Mouse (Mus musculus): ENCODE measurements at regions not wholly inside any gene's neighbourhood (a gene's known extent, or its start where the extent isn't known, plus 50 kb on each side); places are given as distances from the start of the nearest gene placed in this dataset.

- peak; percentile 31 for DNase-seq (ENCODE audit: extremely low read depth, insufficient read length, low spot score)
Measured at GRCm38 (mm10) chr16:5406711-5407110, 150.9 kb upstream of the Eef2kmt start.

- no peak for DNase-seq (ENCODE audit: extremely low read depth, insufficient read length, low spot score)
Measured at GRCm38 (mm10) chr16:5393336-5393735, 137.6 kb upstream of the Eef2kmt start.

GRCm38 (mm10) chr16:5382930-5383329 lies 127.1 kb upstream of the Eef2kmt start:
- no peak for DNase-seq (ENCODE audit: extremely low read depth, insufficient read length, low spot score)

GRCm38 (mm10) chr16:5382228-5382884 lies 126.6 kb upstream of the Eef2kmt start:
- no peak for DNase-seq (ENCODE audit: extremely low read depth, insufficient read length, low spot score)

- no peak for DNase-seq (ENCODE audit: extremely low read depth, insufficient read length, low spot score)
Measured at GRCm38 (mm10) chr16:5380626-5381025, 124.8 kb upstream of the Eef2kmt start.

GRCm38 (mm10) chr16:5377001-5377400 lies 121.2 kb upstream of the Eef2kmt start:
- DNase-seq (ENCODE audit: extremely low read depth, insufficient read length, low spot score) = no peak

GRCm38 (mm10) chr16:5374818-5375605 lies 119.2 kb upstream of the Eef2kmt start:
- DNase-seq (ENCODE audit: extremely low read depth, insufficient read length, low spot score) = no peak

GRCm38 (mm10) chr16:5371175-5371893 lies 115.6 kb upstream of the Eef2kmt start:
- no peak for DNase-seq (ENCODE audit: extremely low read depth, insufficient read length, low spot score)

- DNase-seq (ENCODE audit: extremely low read depth, insufficient read length, low spot score) = no peak
Measured at GRCm38 (mm10) chr16:5370496-5370895, 114.7 kb upstream of the Eef2kmt start.

GRCm38 (mm10) chr16:5368897-5369558 lies 113.2 kb upstream of the Eef2kmt start:
- no peak for DNase-seq (ENCODE audit: extremely low read depth, insufficient read length, low spot score)

GRCm38 (mm10) chr16:5368357-5368756 lies 112.6 kb upstream of the Eef2kmt start:
- no peak for DNase-seq (ENCODE audit: extremely low read depth, insufficient read length, low spot score)

GRCm38 (mm10) chr16:5367581-5368119 lies 111.9 kb upstream of the Eef2kmt start:
- DNase-seq (ENCODE audit: extremely low read depth, insufficient read length, low spot score) = no peak

- no peak for DNase-seq (ENCODE audit: extremely low read depth, insufficient read length, low spot score)
Measured at GRCm38 (mm10) chr16:5366021-5366420, 110.2 kb upstream of the Eef2kmt start.

GRCm38 (mm10) chr16:5363007-5363570 lies 107.3 kb upstream of the Eef2kmt start:
- DNase-seq (ENCODE audit: extremely low read depth, insufficient read length, low spot score) = no peak

- no peak for DNase-seq (ENCODE audit: extremely low read depth, insufficient read length, low spot score)
Measured at GRCm38 (mm10) chr16:5359193-5359592, 103.4 kb upstream of the Eef2kmt start.

- no peak for DNase-seq (ENCODE audit: extremely low read depth, insufficient read length, low spot score)
Measured at GRCm38 (mm10) chr16:5353881-5354280, 98.1 kb upstream of the Eef2kmt start.

GRCm38 (mm10) chr16:5351890-5352571 lies 96.2 kb upstream of the Eef2kmt start:
- DNase-seq (ENCODE audit: extremely low read depth, insufficient read length, low spot score) = no peak

- no peak for DNase-seq (ENCODE audit: extremely low read depth, insufficient read length, low spot score)
Measured at GRCm38 (mm10) chr16:5347151-5347550, 91.4 kb upstream of the Eef2kmt start.

GRCm38 (mm10) chr16:5342326-5342725 lies 86.5 kb upstream of the Eef2kmt start:
- no peak for DNase-seq (ENCODE audit: extremely low read depth, insufficient read length, low spot score)

- DNase-seq (ENCODE audit: extremely low read depth, insufficient read length, low spot score) = no peak
Measured at GRCm38 (mm10) chr16:5316271-5316670, 60.5 kb upstream of the Eef2kmt start.

Data from 3134 (cell line).